Mouse (Mus musculus) neural tube, embryonic 11.5 days (tissue): ENCODE results near the gene Arhgef11. TPM values are rescaled to one million over a fixed set of nuclear protein-coding genes. Genes with fewer than 3 reads are reported as not detected.

ENCODE experiments used
- ATAC-seq: fragments of 200-750 bp; cut with Nextera tagmentation; 2 replicates; pipeline ENCODE4 v1.8.0; 2017; ENCODE audit warnings: moderate number of reproducible peaks, mild to moderate bottlenecking, moderate TSS enrichment, moderate library complexity; ENCODE audit not compliant: insufficient read depth, low FRiP score, low TSS enrichment
- DNase-seq: peaks from one replicate; pipeline ENCODE4 v3.0.0-alpha.2; 2015; ENCODE audit warnings: low spot score
- H3K27ac ChIP-seq: fragments of 300-500 bp; sonication (generic); 2 replicates; pipeline ENCODE4 v1.5.1; 2014; ENCODE audit warnings: low read depth, mild to moderate bottlenecking, low read length
- H3K27me3 ChIP-seq: fragments of 300-500 bp; sonication (generic); 2 replicates; pipeline ENCODE4 v1.6.1; 2014; ENCODE audit warnings: mild to moderate bottlenecking, low read length, mixed read lengths; ENCODE audit not compliant: control insufficient read depth, insufficient read depth
- H3K36me3 ChIP-seq: fragments of 300-500 bp; sonication (generic); 2 replicates; pipeline ENCODE4 v1.6.1; 2014; ENCODE audit warnings: mild to moderate bottlenecking, low read length, moderate library complexity, mixed read lengths; ENCODE audit not compliant: control insufficient read depth, insufficient read depth
- H3K4me1 ChIP-seq: fragments of 300-500 bp; sonication (generic); 2 replicates; pipeline ENCODE4 v1.6.1; 2014; ENCODE audit warnings: low read length, mixed read lengths; ENCODE audit not compliant: control insufficient read depth, insufficient read depth
- H3K4me2 ChIP-seq: fragments of 300-500 bp; sonication (generic); 2 replicates; pipeline ENCODE4 v1.6.1; 2014; ENCODE audit warnings: low read depth, mild to moderate bottlenecking, moderate library complexity
- H3K4me3 ChIP-seq: fragments of 300-500 bp; sonication (generic); 2 replicates; pipeline ENCODE4 v1.5.1; 2014; ENCODE audit warnings: low read depth, low read length
- H3K9ac ChIP-seq: fragments of 300-500 bp; sonication (generic); 2 replicates; pipeline ENCODE4 v1.6.1; 2014; ENCODE audit warnings: mild to moderate bottlenecking, low read length
- H3K9me3 ChIP-seq: fragments of 300-500 bp; sonication (generic); 2 replicates; pipeline ENCODE4 v1.6.1; 2016; ENCODE audit warnings: low read length; ENCODE audit not compliant: control insufficient read depth
- WGBS: fragments of 180-500 bp; shearing (Covaris S2); extraction: QIAGEN DNeasy Blood & Tissue Kit; methylation state at CpG from one replicate; pipeline ENCODE4 v1.1.7; 2014; 5-methylcytosine and 5-hydroxymethylcytosine counted together
- polyA plus RNA-seq: library from polyadenylated mRNA; unstranded; fragments of >200 nt; fragmentation: Nextera tagmentation; extraction: Ambion mirVana; gene quantifications from 2 replicates; pipeline ENCODE4 v1.2.1, GENCODE M21; 2014

The Arhgef11 gene
- polyA plus RNA-seq, 1 experiment from 2014 or later: 18.3 TPM

DNA sequence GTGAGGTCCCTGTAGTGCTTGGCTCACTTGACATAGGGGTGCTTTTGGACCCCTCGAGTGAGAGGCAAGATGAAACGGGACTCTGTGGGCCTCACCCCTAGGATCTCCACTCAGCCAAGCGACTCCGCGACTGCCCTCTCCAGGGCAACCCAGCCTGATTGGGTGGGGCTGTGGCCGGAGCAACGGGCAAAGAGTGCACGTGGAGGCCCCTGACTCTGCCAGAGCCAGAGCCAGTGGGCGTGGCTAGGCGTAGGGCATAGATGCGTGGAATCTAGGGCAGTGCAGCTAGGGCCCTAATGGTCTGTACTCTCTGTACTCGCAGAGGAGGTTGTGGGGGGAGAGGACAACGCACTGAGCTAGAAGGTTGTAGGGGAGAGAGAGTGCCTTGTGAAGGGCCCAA lies 131.1 kb downstream of the Arhgef11 start, which contains the start of gene Lrrc71:
Gene Lrrc71 (minus strand): TSS at position 195 of the 400 bp plus-strand sequence.
- Histone ChIP-seq H3K36me3 (no peaks in the 10 kb centered on the region), H3K4me2 (no peak within 1 kb of the TSS), H3K27ac (no peak within 1 kb of the TSS), H3K4me3 (no peak within 1 kb of the TSS), H3K9me3 (no peaks in the 10 kb centered on the region), H3K27me3 (no peaks in the 10 kb centered on the region), H3K4me1 (peaks cover 5% of the 10 kb centered on the region; the same call in 1 of the 2 replicates), H3K9ac (no peak within 1 kb of the TSS)
- ATAC-seq: no peak
- WGBS: 56% methylated on average over 13 of the region's 13 CpGs
- DNase-seq: no peak

GRCm38 (mm10) chr3:87749036-87749435 lies 131.7 kb downstream of the Arhgef11 start:
- Histone ChIP-seq H3K9me3 (no peaks in the 10 kb centered on the region), H3K4me3 (no peak overlapping the region), H3K4me2 (no peak overlapping the region), H3K27ac (no peak overlapping the region), H3K27me3 (no peaks in the 10 kb centered on the region), H3K36me3 (no peaks in the 10 kb centered on the region), H3K4me1 (peaks cover 5% of the 10 kb centered on the region; the same call in 1 of the 2 replicates), H3K9ac (no peak overlapping the region)
- no peak for ATAC-seq
- WGBS: 15% methylated on average over 5 of the region's 5 CpGs
- peak; percentile 45 for DNase-seq

GRCm38 (mm10) chr3:87749977-87750376 lies 132.6 kb downstream of the Arhgef11 start:
- peaks cover 4% of the 10 kb centered on the region; the same call in 1 of the 2 replicates for H3K4me1 ChIP-seq
- no peak overlapping the region for H3K4me3 ChIP-seq
- no peak overlapping the region for H3K27ac ChIP-seq
- no peak for ATAC-seq
- no peaks in the 10 kb centered on the region for H3K9me3 ChIP-seq
- H3K9ac ChIP-seq: no peak overlapping the region
- WGBS: 86% methylated on average over 11 of the region's 12 CpGs
- H3K36me3 ChIP-seq: no peaks in the 10 kb centered on the region
- H3K27me3 ChIP-seq: no peaks in the 10 kb centered on the region
- no peak overlapping the region for H3K4me2 ChIP-seq
- DNase-seq: no peak

GRCm38 (mm10) chr3:87752567-87752966 lies 135.2 kb downstream of the Arhgef11 start:
- DNase-seq (no peak), ATAC-seq (no peak)
- Histone ChIP-seq H3K9ac (no peak overlapping the region), H3K4me1 (peaks cover 3% of the 10 kb centered on the region; the same call in 1 of the 2 replicates), H3K9me3 (no peaks in the 10 kb centered on the region), H3K4me2 (no peak overlapping the region), H3K27ac (no peak overlapping the region), H3K36me3 (no peaks in the 10 kb centered on the region), H3K4me3 (no peak overlapping the region), H3K27me3 (0 out of 2 replicates have a peak, but pooled peaks cover 2% of the 10 kb centered on the region)
- 91% methylated on average over 3 of the region's 3 CpGs for WGBS

DNA sequence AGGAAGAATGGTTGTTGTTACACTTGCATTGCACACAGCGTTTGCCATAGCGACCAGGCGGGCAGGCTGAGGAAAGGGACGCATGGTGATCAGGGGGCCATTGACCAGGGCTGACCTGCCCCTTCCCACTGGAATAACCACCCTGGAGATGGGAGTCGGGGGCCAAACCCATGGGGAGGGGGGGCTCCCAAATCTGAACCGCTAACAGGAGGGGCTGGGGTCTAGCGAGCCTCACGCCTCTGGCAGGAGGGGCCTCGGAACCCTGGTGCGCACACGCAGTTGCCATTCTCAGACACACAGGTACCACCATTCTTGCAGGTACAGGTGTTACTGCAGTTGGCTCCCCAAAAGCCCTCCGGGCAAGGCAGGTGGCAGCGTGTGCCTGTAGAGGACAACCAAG lies 136.5 kb downstream of the Arhgef11 start:
- H3K9ac ChIP-seq: no peak overlapping the region
- H3K36me3 ChIP-seq: no peaks in the 10 kb centered on the region
- peaks cover 3% of the 10 kb centered on the region; the same call in 1 of the 2 replicates for H3K4me1 ChIP-seq
- no peak overlapping the region for H3K27ac ChIP-seq
- WGBS: 80% methylated on average over 13 of the region's 13 CpGs
- 0 out of 2 replicates have a peak, but pooled peaks cover 2% of the 10 kb centered on the region for H3K27me3 ChIP-seq
- DNase-seq (no peak), ATAC-seq (no peak)
- no peaks in the 10 kb centered on the region for H3K9me3 ChIP-seq
- no peak overlapping the region for H3K4me3 ChIP-seq
- H3K4me2 ChIP-seq: no peak overlapping the region

GRCm38 (mm10) chr3:87755964-87756363 lies 138.6 kb downstream of the Arhgef11 start:
- Histone ChIP-seq H3K4me1 (peaks cover 3% of the 10 kb centered on the region; the same call in 1 of the 2 replicates), H3K4me3 (peak overlapping the region; percentile 8; the same call in 1 of the 2 replicates), H3K4me2 (peak overlapping the region; percentile 34), H3K9me3 (no peaks in the 10 kb centered on the region), H3K27me3 (0 out of 2 replicates have a peak, but pooled peaks cover 2% of the 10 kb centered on the region), H3K27ac (no peak overlapping the region), H3K9ac (0 out of 2 replicates have a peak overlapping the region, but pooled peaks have one; percentile 12), H3K36me3 (no peaks in the 10 kb centered on the region)
- DNase-seq: peak; percentile 89
- WGBS: 2% methylated on average over 24 of the region's 24 CpGs
- peak; percentile 84 for ATAC-seq

DNA sequence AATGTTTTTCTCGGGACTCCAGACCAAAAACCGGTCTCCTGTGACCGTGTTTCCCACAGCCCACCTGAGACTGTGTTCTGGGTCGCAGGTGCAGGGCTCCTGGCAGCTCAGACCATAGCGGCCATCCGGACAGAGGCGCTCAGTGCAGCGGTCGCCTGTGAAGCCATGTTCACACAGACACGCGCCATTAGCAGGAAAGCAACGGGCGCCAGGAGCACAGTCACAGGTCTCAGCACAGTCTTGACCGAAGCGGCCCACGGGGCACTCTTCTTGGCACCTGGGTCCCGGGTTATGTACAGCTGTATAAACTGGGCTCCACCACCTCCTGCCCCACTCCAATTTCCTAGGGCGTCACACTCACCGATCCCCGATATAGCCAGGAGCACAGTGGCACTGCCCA lies 139.1 kb downstream of the Arhgef11 start:
- Histone ChIP-seq H3K4me2 (peak overlapping the region; percentile 34; the same call in 1 of the 2 replicates), H3K27ac (no peak overlapping the region), H3K9me3 (no peaks in the 10 kb centered on the region), H3K36me3 (no peaks in the 10 kb centered on the region), H3K27me3 (0 out of 2 replicates have a peak, but pooled peaks cover 2% of the 10 kb centered on the region), H3K9ac (no peak overlapping the region), H3K4me3 (no peak overlapping the region), H3K4me1 (peaks cover 3% of the 10 kb centered on the region; the same call in 1 of the 2 replicates)
- no peak for ATAC-seq
- 46% methylated on average over 20 of the region's 20 CpGs for WGBS
- DNase-seq: no peak

DNA sequence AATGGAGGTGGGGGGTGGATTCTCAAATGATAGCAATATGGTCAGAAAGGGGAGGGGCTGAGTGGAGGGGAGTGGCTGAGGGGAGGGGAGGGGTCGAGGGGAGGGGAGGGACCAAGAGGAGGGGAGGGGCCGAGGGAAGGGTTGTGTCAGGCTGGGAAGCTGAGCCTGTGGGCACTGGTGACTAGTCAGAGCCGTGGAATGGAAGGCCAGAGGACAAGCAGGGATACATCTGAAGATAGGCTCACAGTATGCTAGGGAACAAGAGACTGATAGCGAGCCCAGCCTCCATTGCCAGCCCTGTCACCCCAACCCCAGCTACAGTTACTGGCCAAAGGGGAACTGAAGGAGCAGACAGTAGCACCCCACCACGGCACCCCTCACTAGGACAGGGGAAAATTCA lies 141.3 kb downstream of the Arhgef11 start:
- 41% methylated on average over 5 of the region's 5 CpGs for WGBS
- no peaks in the 10 kb centered on the region for H3K9me3 ChIP-seq
- H3K4me3 ChIP-seq: no peak overlapping the region
- H3K36me3 ChIP-seq: no peaks in the 10 kb centered on the region
- ATAC-seq: no peak
- H3K4me1 ChIP-seq: peaks cover 8% of the 10 kb centered on the region
- DNase-seq: no peak
- H3K27ac ChIP-seq: no peak overlapping the region
- H3K27me3 ChIP-seq: 0 out of 2 replicates have a peak, but pooled peaks cover 2% of the 10 kb centered on the region
- H3K4me2 ChIP-seq: no peak overlapping the region
- no peak overlapping the region for H3K9ac ChIP-seq
